Mouse (Mus musculus) granulocyte monocyte progenitor cell, adult 5-6 weeks (primary cell): ENCODE data around the gene Rpl23a. TPM values are rescaled to one million over a fixed set of nuclear protein-coding genes. Genes with fewer than 3 reads are reported as not detected.

Experiments
- ATAC-seq: replicated peaks from 2 replicates; pipeline ENCODE4 v1.8.0; 2016; ENCODE audit warnings: mild to moderate bottlenecking, moderate TSS enrichment, inconsistent platforms; ENCODE audit not compliant: poor library complexity, severe bottlenecking
- total RNA-seq, 2 experiments: library from RNA; stranded (forward) in 1 of 2; stranded (reverse) in 1 of 2; fragments of 200-712, 200-1000 nt in 1 of 2; fragments of >200 nt in 1 of 2; fragmentation: Nextera tagmentation in 1 of 2; gene quantifications; 2 replicates each; pipeline ENCODE4 v1.2.3; 2014 to 2017

The Rpl23a gene
- total RNA-seq (2014; fragmentation: Nextera tagmentation), result 5,451 and 5,560 TPM in 2 replicates
- 3,079 and 3,080 TPM in 2 replicates for total RNA-seq (2017)

DNA sequence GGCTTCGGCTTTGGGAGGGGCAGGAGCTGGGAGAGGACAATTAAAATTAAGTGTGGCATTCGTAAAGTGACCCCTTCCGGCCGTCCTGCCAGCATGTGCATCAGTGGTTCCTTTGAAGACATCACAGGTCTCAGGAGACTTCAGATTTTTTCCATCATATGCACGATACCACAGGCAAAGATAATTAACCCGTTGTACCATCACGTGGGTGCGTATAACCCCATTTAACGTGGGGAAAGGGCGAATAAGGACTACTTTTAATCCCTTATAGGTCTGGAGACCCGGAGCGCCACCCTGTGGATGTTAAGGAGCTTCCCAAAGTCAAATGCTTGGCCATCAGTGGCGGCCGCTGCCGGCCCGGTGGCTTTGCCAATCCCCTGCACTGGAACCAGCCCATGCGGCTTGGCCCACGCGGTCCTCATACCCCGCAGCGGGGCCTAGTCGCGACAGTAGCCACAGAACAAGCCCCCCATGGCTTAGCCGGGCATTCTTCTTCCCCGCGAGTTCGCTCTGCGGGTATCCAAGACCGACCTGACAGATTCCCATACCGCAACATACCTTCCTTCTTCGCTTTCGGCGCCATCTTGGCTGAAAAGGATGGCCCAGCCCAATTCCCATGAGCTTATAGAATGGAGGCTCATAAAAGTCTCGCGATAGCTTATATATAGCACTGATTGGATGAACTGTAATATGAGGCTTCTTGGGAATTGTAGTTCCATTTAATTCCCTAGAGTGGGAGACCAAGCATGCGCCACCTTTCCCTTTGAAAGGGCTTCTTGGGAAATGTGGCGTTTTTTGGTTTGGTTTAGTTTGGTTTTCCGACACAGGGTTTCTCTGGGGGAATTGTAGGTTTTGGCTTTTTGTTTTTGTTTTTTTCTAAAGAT lies at the start of gene Rpl23a:
Gene Rpl23a (minus strand): TSS at position 624 of the 884 bp plus-strand sequence.
- ATAC-seq, result peak; percentile 85

DNA sequence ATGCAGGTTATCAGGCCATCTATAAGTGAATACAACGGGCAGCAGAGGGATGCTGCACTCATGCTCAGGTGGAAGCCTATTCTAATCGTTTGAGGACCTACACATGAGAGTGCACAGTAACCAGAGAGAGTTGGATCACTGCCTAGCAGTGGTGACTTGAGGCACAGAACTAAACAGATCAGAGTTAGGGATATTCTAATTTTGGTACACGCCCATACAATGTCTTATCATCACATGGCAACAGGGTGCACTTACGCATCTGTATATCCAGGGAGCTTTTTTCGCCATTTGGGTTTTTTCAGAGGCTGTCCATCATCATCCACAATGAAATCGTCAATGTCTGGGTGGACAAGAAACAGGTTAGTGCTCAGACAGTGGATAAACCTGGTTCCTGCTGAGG lies 48.1 kb upstream of the Rpl23a start:
- ATAC-seq, result no peak

DNA sequence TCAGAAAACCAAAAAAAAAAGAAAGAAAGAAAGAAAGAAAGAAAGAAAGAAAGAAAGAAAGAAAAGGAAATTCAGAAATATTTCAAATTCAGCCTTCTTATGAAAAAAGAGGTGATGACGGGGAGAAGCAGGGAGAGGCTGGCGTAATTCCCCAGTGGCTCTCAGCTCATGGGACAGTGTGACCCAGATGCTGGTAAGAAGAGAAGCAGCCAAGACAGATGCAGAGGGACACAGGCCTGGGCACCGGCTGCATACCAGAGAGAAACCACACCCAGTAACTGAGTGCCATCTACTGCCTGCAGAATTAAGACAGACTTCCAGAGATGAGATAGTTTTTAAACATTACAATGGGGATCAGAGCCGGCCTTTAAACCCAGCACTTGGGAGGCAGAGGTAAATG lies 40.2 kb upstream of the Rpl23a start:
- no peak for ATAC-seq

DNA sequence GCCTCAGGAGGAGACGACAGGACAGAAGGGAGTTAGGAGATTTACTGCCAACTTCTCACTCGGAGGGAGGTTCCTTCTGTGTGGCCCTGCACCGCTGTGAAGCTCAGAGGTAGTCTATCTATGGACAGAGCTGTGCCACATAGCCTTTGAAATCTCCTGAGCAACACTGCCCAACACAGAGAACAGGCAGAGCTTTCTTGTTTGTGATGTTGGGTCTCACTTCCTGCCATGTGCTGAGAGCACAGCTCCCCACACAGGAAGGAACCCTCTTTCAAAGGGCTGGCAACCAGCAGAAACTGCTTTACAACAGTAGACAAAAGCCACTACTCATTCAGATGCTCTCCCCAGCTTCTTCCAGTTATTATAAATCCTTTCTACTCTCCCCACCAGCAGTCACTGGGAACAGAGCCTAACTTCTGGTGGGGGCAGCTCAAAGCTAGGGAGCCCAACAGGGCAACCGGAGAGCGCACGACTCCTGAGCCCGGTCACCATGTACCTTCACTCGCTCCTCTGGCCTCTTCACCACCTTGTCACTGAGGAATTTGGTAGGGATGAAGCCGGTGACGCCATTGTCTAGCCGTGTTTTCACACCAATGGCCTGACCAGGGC lies 32.4 kb upstream of the Rpl23a start:
- ATAC-seq, result no peak

DNA sequence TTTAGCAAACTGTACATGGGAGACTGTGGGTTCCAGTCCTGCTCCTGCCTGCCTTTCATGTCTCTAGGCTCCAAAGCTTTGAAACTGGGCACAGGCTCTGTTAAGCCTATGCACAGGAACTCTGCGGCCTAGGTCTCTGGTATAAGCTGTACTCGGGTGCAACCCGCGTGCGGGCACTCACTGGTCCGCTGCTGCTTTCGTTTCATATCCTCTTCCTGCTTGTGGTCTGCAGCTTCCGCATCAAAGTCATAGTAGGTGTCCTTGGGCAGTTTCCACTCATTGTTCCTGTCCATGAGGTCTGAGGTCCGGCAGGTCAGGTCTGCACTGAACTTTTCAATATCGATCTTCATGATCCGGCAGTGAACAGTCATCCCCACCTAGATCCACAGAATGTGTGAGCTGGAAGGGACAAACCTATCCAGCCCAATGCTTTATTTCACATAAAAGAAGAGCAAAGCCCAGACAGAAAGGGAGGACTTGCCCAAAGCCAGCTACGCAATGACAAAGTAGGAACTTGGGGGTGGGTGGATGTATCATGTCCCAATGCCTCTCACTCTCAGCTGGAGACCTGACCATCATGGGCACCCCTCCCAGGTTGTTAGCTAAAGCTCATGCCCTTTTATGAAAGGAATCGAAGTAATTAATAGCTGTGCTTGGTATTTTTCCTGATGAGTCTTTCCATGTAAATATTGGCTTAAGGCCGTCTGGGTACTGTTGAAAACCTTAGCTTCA lies 29.9 kb upstream of the Rpl23a start:
- ATAC-seq, result peak; percentile 97

DNA sequence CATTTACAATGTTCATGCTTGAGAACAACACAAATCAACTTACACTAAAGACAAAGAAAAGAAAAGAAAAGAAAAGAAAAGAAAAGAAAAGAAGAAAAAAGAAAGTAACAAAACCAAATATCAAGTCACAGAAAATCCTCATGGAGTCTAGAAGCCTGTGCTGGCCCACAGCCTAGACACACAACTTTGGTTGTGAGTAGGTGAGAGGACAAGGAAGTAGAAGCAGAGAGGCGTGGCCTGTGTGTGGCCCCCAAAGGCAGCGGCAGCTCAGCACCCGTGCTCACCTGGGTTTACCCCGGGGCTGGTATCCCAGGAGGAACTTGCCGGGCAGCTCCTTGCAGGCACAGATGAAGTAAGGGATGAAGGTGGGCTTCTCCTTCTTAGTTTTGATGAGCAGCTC lies 28.1 kb upstream of the Rpl23a start:
- no peak for ATAC-seq

DNA sequence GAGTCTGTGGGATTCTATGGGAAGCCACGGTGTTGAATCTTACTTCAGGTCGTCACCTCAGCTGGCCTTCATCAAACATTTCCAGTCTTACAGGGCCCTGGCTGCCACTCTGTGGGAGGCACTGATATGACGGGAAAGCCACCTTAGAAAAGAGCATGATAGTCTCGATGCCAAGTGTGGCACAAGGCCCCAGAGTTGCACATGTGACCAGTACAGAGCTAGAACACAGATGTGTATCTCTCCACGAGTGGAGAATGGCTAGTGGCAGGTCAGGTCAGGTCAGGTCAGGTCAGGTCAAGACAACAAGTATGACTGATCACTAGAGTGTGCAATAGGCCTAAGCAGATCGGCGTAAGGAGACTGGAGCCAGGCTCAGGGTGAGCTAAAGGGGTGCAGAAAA lies 27.2 kb upstream of the Rpl23a start:
- ATAC-seq, result no peak

DNA sequence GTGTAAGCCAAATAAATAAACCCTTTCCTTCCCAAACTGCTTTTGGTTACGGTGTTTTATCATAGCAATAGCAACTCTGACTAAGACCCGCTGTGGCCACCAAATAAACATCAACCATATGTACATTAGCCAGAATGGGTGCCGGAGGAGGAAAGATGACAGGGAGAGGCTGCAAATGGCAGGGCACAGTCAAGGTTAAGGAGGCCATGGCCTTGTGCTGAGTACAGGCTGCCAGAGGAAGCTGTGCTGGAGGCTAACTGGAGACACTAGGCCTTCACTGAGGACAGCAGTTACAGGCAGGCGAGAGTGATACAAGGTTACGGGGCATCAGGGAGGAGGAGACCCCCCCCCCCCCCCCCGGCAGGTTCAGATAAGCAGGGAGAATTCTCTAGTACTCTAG lies 26.5 kb upstream of the Rpl23a start:
- ATAC-seq, result no peak

DNA sequence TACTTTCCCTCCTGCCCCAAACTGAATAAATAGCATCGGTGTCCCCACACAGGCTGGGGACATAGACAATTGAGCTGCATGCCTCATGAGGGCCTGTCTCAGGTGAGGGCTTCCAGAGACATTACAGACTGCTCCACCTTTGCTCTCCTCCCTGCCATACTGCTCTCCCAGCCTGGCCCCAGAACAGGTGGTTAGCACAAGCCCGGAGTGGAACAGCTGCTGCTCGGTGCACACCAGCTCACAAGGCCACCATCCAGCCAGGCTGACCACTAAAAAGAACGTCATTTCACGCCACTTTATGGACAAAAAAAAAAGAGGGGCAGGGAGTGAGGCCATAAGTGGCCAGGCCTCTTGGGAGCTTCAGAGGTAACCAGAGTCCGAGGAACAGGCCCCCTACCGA lies 23.8 kb upstream of the Rpl23a start:
- no peak for ATAC-seq

DNA sequence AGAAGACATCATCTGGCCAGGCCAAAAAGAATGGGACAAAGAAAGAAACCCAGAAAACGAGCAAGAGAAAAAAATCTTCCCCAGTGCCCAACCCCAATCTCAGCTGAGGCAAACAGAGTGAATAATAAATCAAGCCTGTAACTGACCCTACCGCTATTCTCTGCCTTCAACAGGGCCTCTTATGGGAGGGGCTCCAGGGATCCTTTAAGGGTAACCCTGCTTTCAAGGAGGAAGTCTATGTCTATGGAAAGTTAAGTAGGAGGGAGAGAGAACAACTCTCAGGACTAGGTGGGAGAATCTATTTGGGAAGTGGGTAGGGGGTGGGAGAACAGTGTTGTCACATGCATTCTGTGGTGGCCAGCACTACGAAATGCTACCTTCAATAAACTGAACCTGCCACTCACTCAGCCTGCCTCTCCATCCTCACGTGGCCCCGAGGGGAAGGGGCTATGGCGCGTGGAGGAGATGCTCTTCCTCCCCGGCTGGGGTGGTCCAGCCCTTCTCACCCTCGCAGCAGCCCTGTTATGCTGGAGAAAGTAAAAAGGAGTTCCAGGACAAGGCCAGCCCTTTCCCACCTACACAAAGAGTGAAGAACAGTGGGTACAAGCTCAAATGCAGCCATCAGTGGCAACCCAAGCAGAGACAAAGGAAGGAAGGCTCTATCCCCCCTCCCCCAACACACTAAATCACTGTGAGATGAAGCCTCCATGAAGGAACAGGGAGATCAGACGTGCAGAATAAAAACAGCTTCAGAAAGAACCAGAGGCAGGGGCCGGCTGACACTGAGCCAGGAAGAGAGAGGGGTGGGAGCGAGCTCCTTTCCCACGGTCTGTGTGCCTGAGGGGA lies 22.2 kb upstream of the Rpl23a start:
- no peak for ATAC-seq

DNA sequence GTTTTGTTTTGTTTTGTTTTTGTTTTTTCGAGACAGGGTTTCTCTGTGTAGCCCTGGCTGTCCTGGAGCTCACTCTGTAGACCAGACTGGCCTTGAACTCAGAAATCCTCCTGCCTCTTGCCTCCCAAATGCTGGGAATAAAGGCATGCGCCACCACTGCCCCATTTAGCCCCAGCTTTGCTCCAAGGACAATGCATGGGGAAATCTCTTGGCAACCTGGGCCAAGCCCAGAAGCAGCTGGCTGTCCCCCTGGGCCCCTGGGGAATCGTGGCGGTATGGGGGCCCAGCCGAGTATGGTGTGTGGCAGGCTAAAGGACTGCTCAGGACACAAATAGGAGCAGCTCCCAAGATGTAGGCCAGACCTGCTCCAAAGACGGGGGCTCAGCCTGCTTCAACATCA lies 20.9 kb upstream of the Rpl23a start:
- no peak for ATAC-seq

DNA sequence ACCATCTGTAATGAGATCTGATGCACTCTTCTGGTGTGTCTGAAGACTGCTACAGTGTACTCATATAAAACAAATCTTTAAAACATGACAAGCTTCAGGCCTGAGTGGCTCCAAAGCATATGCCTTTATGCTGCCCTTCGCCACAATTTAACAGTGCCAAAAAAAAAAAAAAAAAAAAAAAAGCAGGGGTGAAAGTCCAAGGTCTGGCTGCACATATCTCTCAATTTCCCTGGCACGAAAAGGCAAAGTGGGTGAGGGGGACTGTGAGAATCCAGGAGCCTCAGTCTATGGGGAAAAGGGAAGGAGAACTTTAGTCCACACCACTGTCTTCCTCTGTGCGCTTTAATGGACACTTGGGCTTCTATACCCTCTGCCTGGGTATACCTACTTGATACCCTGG lies 19.0 kb upstream of the Rpl23a start:
- ATAC-seq, result no peak

DNA sequence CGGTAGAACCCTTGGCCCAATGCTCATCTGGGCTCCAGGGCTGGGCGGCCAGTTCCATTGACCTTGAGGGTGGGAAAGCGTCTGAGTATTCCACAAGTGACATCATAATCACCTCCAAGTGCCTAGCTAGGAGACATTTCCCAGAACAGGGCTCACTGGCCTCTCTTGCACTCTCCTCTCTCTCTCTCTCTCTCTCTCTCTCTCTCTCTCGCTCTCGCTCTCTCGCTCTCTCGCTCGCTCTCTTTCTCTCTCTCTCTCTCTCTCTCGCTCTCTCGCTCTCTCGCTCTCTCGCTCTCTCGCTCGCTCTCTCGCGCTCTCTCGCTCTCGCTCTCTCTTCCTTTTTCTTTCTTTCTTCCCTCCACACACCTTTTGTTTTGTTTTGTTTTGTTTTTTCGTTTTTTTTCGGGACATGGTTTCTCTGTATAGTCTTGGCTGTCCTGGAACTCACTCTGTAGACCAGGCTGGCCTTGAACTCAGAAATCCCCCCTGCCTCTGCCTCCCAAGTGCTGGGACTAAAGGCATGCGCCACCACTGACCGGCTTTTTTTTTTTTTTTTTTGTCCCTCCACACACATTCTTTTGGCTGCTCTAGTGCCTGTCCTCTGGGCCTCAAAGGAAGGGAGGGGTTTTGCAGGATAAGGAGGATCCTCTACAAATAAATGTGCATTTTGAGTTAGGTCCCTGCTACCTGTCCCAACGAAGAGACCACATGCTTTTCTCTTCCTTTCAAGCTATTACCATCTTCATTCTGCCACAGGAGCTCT lies 11.9 kb upstream of the Rpl23a start:
- no peak for ATAC-seq

DNA sequence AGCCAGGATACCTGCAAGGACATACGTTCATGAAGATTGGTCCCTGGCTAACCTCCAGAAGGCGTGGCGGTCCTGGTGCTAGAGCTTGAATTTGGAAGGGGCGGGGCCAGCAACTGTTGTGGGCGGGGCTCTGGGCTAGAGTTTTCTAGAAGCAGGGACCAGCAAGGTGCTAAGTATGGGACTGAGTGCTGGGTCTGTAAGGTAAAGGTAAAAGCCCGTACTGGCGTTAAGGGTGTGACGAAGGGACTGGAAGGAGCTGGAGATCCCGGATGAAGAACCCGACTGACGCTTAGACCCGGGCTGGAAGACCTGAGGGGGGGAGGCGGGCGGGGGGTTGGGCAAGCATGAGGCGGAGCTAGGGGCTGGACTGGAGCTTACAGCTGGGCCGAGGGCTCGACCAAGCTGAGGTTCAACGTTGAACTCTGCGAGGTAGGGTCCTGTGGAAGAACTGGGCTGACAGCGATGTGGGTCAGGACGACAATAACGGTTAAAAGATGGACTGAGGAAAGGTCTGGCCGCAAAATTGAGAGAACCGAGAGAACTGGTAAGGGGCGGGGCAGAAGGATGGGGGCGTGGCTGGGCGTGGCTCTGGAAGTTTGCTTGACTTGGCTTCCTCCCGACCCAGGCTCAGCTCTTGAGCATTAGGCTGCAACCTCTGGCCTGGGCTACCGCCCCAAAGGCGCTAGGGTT lies 11.2 kb upstream of the Rpl23a start:
- peak; percentile 89 for ATAC-seq

DNA sequence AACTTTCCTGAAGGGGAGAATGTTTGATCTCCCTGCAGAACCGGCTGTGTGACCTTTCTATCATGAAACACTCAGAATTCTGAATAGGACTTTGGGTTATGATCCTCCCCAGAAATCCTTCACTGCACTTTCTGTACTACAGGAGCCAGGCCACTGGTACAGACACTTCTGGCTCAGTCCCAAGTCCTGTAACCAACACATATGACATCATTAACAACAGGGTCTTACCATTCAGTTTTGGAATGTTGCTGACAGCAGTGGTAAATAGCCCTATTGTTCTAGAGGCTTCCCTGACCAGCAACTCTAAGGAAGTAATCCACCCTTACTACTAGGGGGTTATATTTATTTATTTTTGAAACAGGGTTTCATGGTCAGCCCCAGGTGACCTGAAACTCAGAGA lies 9.7 kb upstream of the Rpl23a start, which contains the start of gene Proca1:
Gene Proca1 (plus strand): TSS at position 280 of the 400 bp plus-strand sequence.
- ATAC-seq, result no peak

DNA sequence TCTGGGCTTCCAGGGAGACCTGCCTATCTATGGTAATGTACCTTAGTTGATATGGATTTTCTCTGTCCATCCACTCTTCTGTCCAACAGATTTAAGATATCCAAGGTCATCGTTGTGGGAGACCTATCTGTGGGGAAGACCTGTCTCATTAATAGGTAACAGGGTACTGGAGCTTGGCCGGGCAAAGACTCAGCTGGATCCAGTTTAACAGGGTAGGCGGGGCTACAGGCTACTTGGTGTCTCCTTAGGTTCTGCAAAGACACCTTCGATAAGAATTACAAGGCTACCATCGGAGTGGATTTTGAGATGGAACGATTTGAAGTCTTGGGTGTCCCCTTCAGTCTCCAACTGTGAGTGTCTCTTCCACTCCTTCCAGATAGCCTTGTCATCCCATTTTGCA lies 6.7 kb upstream of the Rpl23a start:
- no peak for ATAC-seq

DNA sequence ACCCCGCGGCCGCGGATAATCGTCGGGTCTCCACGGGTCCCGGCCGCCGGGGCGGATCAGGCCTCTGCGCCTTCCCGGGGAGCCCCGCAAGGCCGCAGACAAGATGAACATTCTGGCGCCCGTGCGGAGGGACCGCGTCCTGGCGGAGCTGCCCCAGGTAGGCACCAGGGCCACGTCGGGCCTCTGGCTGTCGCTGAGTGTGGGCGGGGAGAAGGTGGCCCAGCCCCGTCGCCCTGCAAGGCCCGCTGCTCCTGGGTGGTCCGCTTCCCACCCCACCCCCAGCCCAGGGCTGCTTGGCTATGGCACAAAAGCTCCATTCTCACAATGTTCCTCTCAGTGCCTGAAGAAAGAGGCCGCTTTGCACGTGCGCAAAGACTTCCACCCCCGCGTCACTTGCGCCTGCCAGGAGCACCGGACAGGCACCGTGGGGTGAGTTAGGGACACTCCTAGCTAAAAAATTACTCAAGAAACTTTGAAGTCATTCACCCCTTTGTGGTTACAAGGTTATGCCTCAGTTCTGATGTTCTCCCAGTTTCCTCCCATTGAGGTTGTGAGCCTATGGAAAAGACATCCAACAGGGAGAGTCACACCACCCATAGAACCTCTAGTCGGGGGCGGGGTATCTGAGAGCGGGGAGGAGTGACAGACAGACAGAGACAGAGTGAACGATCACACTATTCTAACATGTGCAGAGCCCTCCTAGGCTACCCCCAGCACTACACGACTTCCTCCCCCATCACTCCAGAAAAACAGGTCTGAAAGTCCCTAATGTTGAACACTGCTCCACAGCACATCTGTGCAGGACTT lies 6.1 kb upstream of the Rpl23a start:
- peak; percentile 53 for ATAC-seq
